Mouse (Mus musculus) testis, adult 2 months (tissue): ENCODE results near the gene Nos1ap.

Source experiments
- CTCF ChIP-seq: fragments of 200-500 bp; IDR thresholded peaks from 2 replicates; pipeline ENCODE4 v1.5.1; 2012; ENCODE audit warnings: low read depth, mild to moderate bottlenecking, inconsistent platforms, low read length, moderate library complexity; ENCODE audit not compliant: control insufficient read depth, insufficient read depth, insufficient replicate concordance
- POLR2A ChIP-seq: fragments of 200-500 bp; IDR thresholded peaks from 2 replicates; pipeline ENCODE4 v1.6.1; 2012; ENCODE audit warnings: low read depth, mild to moderate bottlenecking, inconsistent platforms, low read length, moderate library complexity; ENCODE audit not compliant: control insufficient read depth

DNA sequence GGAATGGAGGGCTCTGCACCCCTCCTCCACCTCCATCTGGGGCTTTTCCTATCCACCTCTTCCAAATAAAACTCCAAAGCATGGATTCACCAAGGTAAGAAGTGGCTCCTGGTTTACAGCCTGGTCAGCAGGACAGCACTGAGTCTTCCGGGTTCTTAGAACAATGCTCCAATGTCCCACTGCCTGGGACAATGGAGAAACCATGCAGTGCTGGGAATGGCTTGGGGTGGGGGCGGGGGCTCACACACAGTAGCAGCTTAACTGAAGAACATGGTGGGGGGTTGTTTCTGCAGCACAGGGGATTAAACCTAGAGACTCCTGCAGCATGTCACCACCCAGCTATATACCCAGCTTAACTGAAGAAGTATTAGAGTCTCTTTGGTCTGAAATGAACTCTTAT, 209.2 kb downstream of the Nos1ap start:
- TF ChIP-seq POLR2A (no peak), CTCF (no peak)
